Mouse (Mus musculus): ENCODE measurements at regions not wholly inside any gene's neighbourhood (a gene's known extent, or its start where the extent isn't known, plus 50 kb on each side); places are given as distances from the start of the nearest gene placed in this dataset.

- DNase-seq (ENCODE audit: extremely low spot score, low read depth, low spot score), result no peak
These were observed 63.8 kb upstream of the Dscam start for GRCm38 (mm10) chr16:97234321-97234720.

GRCm38 (mm10) chr16:97239626-97240025 is 69.1 kb upstream of the Dscam start:
- no peak for DNase-seq (ENCODE audit: extremely low spot score, low read depth, low spot score)

- DNase-seq (ENCODE audit: extremely low spot score, low read depth, low spot score), result no peak
These were observed 69.5 kb upstream of the Dscam start for GRCm38 (mm10) chr16:97240085-97240484.

GRCm38 (mm10) chr16:97240859-97241360 is 70.4 kb upstream of the Dscam start:
- DNase-seq (ENCODE audit: extremely low spot score, low read depth, low spot score), result no peak

- DNase-seq (ENCODE audit: extremely low spot score, low read depth, low spot score), result no peak
These were observed 71.1 kb upstream of the Dscam start for GRCm38 (mm10) chr16:97241639-97242038.

GRCm38 (mm10) chr16:97250488-97250887 is 79.9 kb upstream of the Dscam start:
- no peak for DNase-seq (ENCODE audit: extremely low spot score, low read depth, low spot score)

- DNase-seq (ENCODE audit: extremely low spot score, low read depth, low spot score), result no peak
These were observed 82.0 kb upstream of the Dscam start for GRCm38 (mm10) chr16:97252551-97252950.

GRCm38 (mm10) chr16:97252997-97253635 is 82.6 kb upstream of the Dscam start:
- DNase-seq (ENCODE audit: extremely low spot score, low read depth, low spot score), result no peak

GRCm38 (mm10) chr16:97258821-97259220 is 88.3 kb upstream of the Dscam start:
- DNase-seq (ENCODE audit: extremely low spot score, low read depth, low spot score), result no peak

- DNase-seq (ENCODE audit: extremely low spot score, low read depth, low spot score), result no peak
These were observed 92.9 kb upstream of the Dscam start for GRCm38 (mm10) chr16:97263451-97263850.

- DNase-seq (ENCODE audit: extremely low spot score, low read depth, low spot score), result no peak
These were observed 86.0 kb upstream of the Bace2 start for GRCm38 (mm10) chr16:97270417-97271133.

GRCm38 (mm10) chr16:97271264-97271663 is 85.3 kb upstream of the Bace2 start:
- DNase-seq (ENCODE audit: extremely low spot score, low read depth, low spot score), result no peak

- DNase-seq (ENCODE audit: extremely low spot score, low read depth, low spot score), result peak; percentile 46
These were observed 84.4 kb upstream of the Bace2 start for GRCm38 (mm10) chr16:97272035-97272631.

GRCm38 (mm10) chr16:97278913-97279312 is 77.6 kb upstream of the Bace2 start:
- DNase-seq (ENCODE audit: extremely low spot score, low read depth, low spot score), result no peak

GRCm38 (mm10) chr16:97281615-97282110 is 74.9 kb upstream of the Bace2 start:
- DNase-seq (ENCODE audit: extremely low spot score, low read depth, low spot score), result no peak

- no peak for DNase-seq (ENCODE audit: extremely low spot score, low read depth, low spot score)
These were observed 73.6 kb upstream of the Bace2 start for GRCm38 (mm10) chr16:97282943-97283342.

GRCm38 (mm10) chr16:97285886-97286447 is 70.6 kb upstream of the Bace2 start:
- no peak for DNase-seq (ENCODE audit: extremely low spot score, low read depth, low spot score)

- DNase-seq (ENCODE audit: extremely low spot score, low read depth, low spot score), result no peak
These were observed 69.8 kb upstream of the Bace2 start for GRCm38 (mm10) chr16:97286717-97287116.

- no peak for DNase-seq (ENCODE audit: extremely low spot score, low read depth, low spot score)
These were observed 67.9 kb upstream of the Bace2 start for GRCm38 (mm10) chr16:97288634-97289033.

- no peak for DNase-seq (ENCODE audit: extremely low spot score, low read depth, low spot score)
These were observed 64.0 kb upstream of the Bace2 start for GRCm38 (mm10) chr16:97292484-97293048.

GRCm38 (mm10) chr16:97293273-97293672 is 63.3 kb upstream of the Bace2 start:
- DNase-seq (ENCODE audit: extremely low spot score, low read depth, low spot score), result peak; percentile 75
